Mouse (Mus musculus) macrophage (primary cell): ENCODE results near the gene Ltk. TPM values are rescaled to one million over a fixed set of nuclear protein-coding genes. Genes with fewer than 3 reads are reported as not detected.
"Not testable (repeated sequence)": the region's sequence is repeated elsewhere in the genome, so short reads cannot be mapped to it uniquely, and the experiment has no call there.

ENCODE experiments used
- H3K27ac ChIP-seq: fragments of 350-480 bp; formaldehyde crosslinking; 2 replicates; pipeline ENCODE4 v1.9.0; 2021
- H3K36me3 ChIP-seq: fragments of 350-480 bp; formaldehyde crosslinking; 2 replicates; pipeline ENCODE4 v1.9.0; 2021; ENCODE audit errors: inconsistent target
- H3K4me3 ChIP-seq: fragments of 350-480 bp; formaldehyde crosslinking; 2 replicates; pipeline ENCODE4 v1.9.0; 2021; ENCODE audit errors: inconsistent target
- H3K79me2 ChIP-seq: fragments of 350-480 bp; formaldehyde crosslinking; 2 replicates; pipeline ENCODE4 v1.9.0; 2021; ENCODE audit errors: inconsistent target
- WGBS: methylation state at CpG from one replicate; pipeline ENCODE4 v1.1.7; 2026; ENCODE audit warnings: inconsistent platforms; ENCODE audit not compliant: missing documents; 5-methylcytosine and 5-hydroxymethylcytosine counted together
- polyA plus RNA-seq: library from polyadenylated mRNA; stranded (reverse); fragments of 250-400 nt; gene quantifications from 3 replicates; pipeline ENCODE4 v1.2.4, GENCODE M21; 2018; ENCODE audit warnings: inconsistent platforms

The Ltk gene
- polyA plus RNA-seq, 1 experiment from 2014 or later, result not detected

DNA sequence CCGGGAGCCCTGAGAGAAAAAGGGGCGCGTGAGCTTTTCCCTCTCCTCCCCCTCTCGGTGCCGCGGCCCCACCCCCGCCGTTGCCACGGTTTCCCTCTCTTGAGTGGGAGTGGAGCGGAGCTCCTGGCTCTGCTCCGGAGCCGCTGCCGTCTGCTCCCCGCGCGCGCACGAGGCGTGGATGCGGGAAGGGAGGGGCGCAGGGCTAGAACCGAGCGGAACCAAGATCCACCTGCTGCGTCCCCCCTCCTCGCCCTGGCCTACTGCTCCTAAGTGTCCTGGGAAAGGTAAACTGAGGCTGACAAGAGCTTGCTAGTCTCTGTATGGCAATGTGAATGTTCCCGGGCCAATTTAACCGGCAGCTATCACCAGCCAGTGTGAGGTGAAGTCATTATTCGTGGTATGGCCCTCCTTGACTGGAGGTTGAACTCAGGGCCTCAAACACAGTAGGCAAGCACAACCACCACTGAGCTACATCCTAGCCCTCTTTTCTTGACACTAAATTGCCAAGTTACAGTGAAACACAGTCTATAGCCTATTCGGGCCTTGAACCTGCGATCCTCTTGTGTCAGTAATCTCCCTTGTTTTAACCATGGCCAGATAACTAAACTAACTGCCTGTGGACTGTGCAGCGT lies 16.9 kb downstream of the Ltk start:
- H3K79me2 ChIP-seq, result no peaks in the 10 kb centered on the region
- WGBS, result 18% methylated on average over 22 of the region's 31 CpGs
- H3K4me3 ChIP-seq, result no peak overlapping the region
- no peaks in the 10 kb centered on the region for H3K36me3 ChIP-seq
- H3K27ac ChIP-seq, result no peak overlapping the region

GRCm38 (mm10) chr2:119742461-119743175 lies 17.6 kb downstream of the Ltk start:
- Histone ChIP-seq H3K27ac (no peak overlapping the region), H3K79me2 (no peaks in the 10 kb centered on the region), H3K4me3 (no peak overlapping the region), H3K36me3 (no peaks in the 10 kb centered on the region)
- 2% methylated on average over 61 of the region's 70 CpGs for WGBS

GRCm38 (mm10) chr2:119741581-119742411 lies 18.4 kb downstream of the Ltk start, which contains the start of gene Itpka:
TSS of gene Itpka (plus strand) at chr2:119742337.
- no peaks in the 10 kb centered on the region for H3K79me2 ChIP-seq
- H3K27ac ChIP-seq, result peak within 1 kb of the TSS; percentile 58
- peak within 1 kb of the TSS; percentile 60 for H3K4me3 ChIP-seq
- no peaks in the 10 kb centered on the region for H3K36me3 ChIP-seq
- WGBS, result 1% methylated on average over 23 of the region's 53 CpGs

- Histone ChIP-seq H3K36me3 (no peaks in the 10 kb centered on the region), H3K79me2 (no peaks in the 10 kb centered on the region), H3K27ac (no peak overlapping the region), H3K4me3 (no peak overlapping the region)
- WGBS, result 11% methylated on average over 2 of the region's 2 CpGs
These were observed 19.7 kb downstream of the Ltk start for GRCm38 (mm10) chr2:119740567-119740966.

GRCm38 (mm10) chr2:119737124-119737523 lies 23.1 kb downstream of the Ltk start:
- H3K4me3 ChIP-seq, result no peak overlapping the region
- H3K27ac ChIP-seq, result no peak overlapping the region
- 67% methylated on average over 12 of the region's 12 CpGs for WGBS
- H3K36me3 ChIP-seq, result peaks cover 10% of the 10 kb centered on the region; the same call in 1 of the 2 replicates
- no peaks in the 10 kb centered on the region for H3K79me2 ChIP-seq

- no peaks in the 10 kb centered on the region for H3K79me2 ChIP-seq
- 93% methylated on average over 4 of the region's 4 CpGs for WGBS
- H3K36me3 ChIP-seq, result peaks cover 66% of the 10 kb centered on the region
- no peak overlapping the region for H3K4me3 ChIP-seq
- no peak overlapping the region for H3K27ac ChIP-seq
These were observed 29.5 kb downstream of the Ltk start for GRCm38 (mm10) chr2:119730735-119731134.

DNA sequence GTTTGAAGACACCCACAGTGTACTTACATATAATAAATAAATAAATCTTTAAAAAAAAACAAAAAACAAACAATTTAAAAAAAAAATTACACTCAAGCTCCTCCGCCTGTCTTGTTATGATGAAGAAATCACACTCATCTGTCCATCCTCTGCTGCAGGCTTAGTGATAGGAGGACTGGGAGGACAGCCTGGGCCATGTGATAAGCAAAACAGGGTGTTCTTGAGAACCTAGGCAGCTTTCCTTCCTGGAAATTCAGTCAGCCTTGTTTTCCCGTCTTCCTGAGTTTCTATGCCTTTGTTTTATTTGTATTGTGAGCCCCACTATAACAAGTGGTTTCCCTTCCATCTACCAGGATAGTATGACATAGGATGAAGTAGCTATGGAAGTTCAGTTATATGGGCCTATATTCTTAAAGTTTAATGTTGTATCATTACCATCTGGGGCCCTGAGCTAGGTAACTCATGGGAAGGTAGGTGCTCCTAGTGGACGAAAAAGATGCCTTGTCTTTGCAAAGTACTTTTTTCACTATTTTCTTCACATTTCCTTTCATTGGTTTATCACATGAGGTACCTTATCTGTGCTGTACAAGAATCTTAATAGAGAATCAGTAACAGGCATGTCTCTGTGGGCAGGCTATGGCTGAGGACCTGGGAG lies 32.3 kb downstream of the Ltk start:
- 100% methylated on average over 3 of the region's 3 CpGs for WGBS
- H3K79me2 ChIP-seq, result no peaks in the 10 kb centered on the region
- peaks cover 80% of the 10 kb centered on the region for H3K36me3 ChIP-seq
- H3K27ac ChIP-seq, result no peak overlapping the region
- H3K4me3 ChIP-seq, result no peak overlapping the region

GRCm38 (mm10) chr2:119721070-119721469 lies 39.2 kb downstream of the Ltk start:
- Histone ChIP-seq H3K27ac (no peak overlapping the region), H3K79me2 (no peaks in the 10 kb centered on the region), H3K36me3 (peaks cover 63% of the 10 kb centered on the region), H3K4me3 (no peak overlapping the region)
- 95% methylated on average over 8 of the region's 8 CpGs for WGBS

- H3K79me2 ChIP-seq, H3K4me3 ChIP-seq, H3K27ac ChIP-seq: not testable (repeated sequence)
- peaks cover 43% of the 10 kb centered on the region for H3K36me3 ChIP-seq
- 95% methylated on average over 2 of the region's 2 CpGs for WGBS
These were observed 44.4 kb downstream of the Ltk start for GRCm38 (mm10) chr2:119715868-119716267.

DNA sequence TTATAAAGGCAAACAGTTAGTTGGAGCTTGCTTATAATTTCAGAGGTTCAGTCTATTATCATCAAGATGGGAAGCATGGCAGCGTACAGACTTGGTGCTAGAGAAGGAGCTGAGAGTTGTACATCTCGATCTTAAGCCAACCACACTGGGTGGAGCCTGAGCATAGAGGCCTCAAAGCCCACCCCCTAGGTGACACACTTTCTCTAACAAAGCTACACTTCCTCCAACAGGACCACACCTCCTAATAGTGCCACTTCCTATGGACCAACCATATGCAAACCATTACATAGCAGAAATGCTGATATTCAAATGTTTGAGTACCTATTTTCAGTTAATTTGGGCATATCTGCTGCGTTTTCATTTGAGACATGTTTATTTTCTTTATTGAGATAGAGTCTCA lies 50.2 kb downstream of the Ltk start:
- WGBS, result 78% methylated on average over 3 of the region's 3 CpGs
- H3K36me3 ChIP-seq, result peaks cover 32% of the 10 kb centered on the region; the same call in 1 of the 2 replicates
- H3K4me3 ChIP-seq, result no peak overlapping the region
- no peak overlapping the region for H3K27ac ChIP-seq
- H3K79me2 ChIP-seq, result no peaks in the 10 kb centered on the region

DNA sequence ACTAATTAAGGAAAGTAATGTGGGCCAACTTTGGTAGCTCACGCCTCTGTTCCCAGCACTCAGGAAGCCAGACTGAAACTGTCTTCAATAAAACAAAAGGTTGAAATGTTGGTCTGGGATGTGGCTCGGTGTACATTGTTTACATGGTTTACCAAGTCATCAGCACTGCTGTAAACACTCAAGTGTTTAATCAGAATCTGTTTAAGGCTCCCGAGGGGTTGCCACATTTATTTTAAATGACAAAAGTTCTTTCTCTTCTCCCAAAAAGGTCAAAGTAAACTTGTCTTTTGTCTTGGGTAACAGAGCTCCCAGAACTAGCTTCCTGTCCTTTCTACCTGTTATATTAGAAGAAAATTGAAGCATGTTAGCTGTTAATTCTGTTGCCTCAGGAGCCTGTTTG lies 52.6 kb downstream of the Ltk start:
- Histone ChIP-seq H3K79me2 (no peaks in the 10 kb centered on the region), H3K36me3 (peaks cover 36% of the 10 kb centered on the region; the same call in 1 of the 2 replicates), H3K27ac (no peak overlapping the region), H3K4me3 (no peak overlapping the region)
- 98% methylated on average over 3 of the region's 3 CpGs for WGBS

- Histone ChIP-seq H3K4me3 (no peak overlapping the region), H3K27ac (no peak overlapping the region), H3K36me3 (peaks cover 23% of the 10 kb centered on the region; the same call in 1 of the 2 replicates), H3K79me2 (peaks cover 7% of the 10 kb centered on the region; the same call in 1 of the 2 replicates)
- 89% methylated on average over 1 of the region's 2 CpGs for WGBS
These were observed 57.1 kb downstream of the Ltk start for GRCm38 (mm10) chr2:119703171-119703570.
